Mouse (Mus musculus): Measurements from ENCODE around the gene Des.

The Des gene

DNA sequence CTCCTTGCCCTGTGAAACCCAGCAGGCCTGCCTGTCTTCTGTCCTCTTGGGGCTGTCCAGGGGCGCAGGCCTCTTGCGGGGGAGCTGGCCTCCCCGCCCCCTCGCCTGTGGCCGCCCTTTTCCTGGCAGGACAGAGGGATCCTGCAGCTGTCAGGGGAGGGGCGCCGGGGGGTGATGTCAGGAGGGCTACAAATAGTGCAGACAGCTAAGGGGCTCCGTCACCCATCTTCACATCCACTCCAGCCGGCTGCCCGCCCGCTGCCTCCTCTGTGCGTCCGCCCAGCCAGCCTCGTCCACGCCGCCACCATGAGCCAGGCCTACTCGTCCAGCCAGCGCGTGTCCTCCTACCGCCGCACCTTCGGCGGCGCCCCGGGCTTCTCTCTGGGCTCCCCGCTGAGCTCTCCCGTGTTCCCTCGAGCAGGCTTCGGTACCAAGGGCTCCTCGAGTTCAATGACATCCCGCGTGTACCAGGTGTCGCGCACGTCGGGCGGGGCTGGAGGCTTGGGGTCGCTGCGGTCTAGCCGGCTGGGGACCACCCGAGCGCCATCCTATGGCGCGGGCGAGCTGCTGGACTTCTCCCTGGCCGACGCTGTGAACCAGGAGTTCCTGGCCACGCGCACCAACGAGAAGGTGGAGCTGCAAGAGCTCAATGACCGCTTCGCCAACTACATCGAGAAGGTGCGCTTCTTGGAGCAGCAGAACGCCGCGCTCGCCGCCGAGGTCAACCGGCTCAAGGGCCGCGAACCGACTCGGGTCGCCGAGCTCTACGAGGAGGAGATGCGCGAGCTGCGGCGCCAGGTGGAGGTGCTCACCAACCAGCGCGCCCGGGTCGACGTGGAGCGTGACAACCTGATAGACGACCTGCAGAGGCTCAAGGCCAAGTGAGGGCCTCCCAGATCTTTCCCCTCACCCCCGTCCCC, at the start of gene Des:
Des (plus strand) TSS at position 218 of the 920 bp plus-strand sequence.
- in situ Hi-C loops (cut with MboI, MseI), result no loop called here

DNA sequence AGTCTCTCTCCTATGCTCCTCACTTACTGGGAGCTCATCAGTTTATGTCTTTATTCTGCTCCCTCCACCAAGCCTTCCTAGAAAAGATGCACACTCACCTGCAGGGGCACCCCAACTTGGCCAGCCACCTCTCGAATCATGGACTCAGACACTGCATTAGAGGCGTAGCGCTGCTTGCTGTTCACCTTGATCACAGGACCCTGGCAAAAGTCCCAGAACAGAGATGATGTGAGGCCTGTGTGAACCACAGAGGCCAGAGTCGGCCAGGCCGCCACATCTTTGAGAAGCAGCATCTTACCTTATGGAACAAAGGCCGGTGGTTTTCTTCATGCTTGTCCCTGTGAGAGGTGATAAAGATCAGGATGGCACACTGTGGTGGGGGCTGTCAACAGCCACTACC, 48.4 kb upstream of the Des start:
- in situ Hi-C loops (cut with MboI, MseI), result loop anchor here (5.0 kb wide), 1 partner anchor 189 kb away; no protein-coding TSS in a partner anchor

DNA sequence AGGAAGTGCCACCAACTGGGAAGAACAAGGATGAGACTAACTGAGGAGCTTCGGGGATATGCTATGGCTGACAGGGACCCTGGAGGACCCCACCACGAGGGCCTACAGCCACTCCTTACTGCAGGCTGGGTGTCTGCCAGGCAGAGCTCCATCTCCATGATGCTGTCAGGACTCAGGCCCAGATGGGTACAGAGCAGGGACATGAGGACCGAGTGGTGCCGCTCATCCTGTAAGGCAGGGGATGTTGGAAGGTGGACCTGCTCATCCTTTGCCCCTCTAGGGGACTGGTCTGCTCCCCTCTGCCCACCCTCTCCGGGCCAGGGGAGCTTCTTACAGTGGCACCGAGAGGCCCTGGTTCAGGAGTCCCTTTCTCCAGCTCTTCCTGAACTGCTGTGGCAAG, 45.1 kb upstream of the Des start:
- in situ Hi-C loops (cut with MboI, MseI), result loop anchor here (5.0 kb wide), 1 partner anchor 98 kb away; the partner anchor contains the start of gene Tuba4a

DNA sequence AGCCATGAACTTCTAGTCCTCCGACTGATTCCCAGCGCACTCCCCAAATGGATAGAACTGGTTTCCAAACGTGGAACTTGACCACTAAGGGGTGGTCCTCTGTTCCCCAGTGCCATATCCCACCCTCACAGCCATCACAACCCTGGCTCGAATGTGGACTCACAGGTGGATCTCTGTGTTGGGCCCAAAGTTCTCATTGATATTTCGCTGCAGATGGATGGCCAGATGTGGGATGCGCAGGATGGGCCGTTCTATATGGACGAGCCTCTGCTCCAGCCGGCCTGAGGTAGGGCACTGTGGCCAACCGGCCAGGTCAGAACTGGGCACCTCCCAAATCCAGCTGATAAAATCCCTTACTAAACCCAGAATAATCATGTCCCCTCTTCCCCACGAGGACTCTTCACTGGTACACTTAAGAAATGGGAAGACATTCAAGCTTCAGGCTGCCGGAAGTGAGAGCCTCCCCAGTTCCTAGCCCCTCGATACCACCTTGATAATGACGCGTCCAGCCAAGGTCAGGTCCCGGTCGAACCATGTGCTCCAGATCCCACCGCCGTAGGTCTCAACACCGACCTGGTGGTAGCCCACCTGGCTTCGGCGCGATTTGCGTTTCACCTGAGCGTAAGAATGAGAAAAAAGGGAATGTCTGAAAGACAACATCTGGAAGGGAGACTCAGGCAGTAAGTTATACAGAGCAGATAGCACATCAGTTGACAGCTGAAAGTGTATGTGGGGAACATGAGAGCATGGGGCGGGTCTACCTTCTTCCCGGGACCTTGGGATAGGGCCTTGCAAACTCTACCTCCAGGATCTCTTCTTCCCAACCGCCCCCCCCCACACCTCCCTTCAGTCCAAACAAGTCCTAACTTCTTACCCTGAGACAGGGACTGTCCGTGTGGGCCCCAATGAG, 44.4 kb upstream of the Des start:
- in situ Hi-C loops (cut with MboI, MseI), result loop anchor here (5.0 kb wide), 1 partner anchor 98 kb away; the partner anchor contains the start of gene Tuba4a

DNA sequence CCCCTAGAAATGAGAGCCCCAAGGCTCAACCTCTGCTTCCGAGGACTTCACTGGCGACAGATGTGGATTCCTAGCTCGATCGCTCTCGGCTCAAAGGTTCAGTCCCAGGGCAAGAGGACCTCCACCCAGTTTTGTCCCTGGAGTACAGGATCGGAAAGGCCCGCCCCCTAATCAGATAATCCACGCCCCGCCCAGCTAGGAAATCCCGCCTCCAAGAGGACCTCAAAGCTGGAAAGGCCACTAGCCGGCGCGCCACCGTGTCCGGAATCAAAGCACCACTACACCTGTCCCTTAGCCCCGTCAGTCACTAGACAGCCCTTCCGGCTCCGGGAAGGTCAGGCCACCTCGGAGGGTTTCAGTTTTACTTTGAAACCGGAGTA, 43.3 kb upstream of the Des start:
- in situ Hi-C loops (cut with MboI, MseI), result loop anchor here (5.0 kb wide), 1 partner anchor 100 kb away; the partner anchor contains the start of gene Tuba4a

DNA sequence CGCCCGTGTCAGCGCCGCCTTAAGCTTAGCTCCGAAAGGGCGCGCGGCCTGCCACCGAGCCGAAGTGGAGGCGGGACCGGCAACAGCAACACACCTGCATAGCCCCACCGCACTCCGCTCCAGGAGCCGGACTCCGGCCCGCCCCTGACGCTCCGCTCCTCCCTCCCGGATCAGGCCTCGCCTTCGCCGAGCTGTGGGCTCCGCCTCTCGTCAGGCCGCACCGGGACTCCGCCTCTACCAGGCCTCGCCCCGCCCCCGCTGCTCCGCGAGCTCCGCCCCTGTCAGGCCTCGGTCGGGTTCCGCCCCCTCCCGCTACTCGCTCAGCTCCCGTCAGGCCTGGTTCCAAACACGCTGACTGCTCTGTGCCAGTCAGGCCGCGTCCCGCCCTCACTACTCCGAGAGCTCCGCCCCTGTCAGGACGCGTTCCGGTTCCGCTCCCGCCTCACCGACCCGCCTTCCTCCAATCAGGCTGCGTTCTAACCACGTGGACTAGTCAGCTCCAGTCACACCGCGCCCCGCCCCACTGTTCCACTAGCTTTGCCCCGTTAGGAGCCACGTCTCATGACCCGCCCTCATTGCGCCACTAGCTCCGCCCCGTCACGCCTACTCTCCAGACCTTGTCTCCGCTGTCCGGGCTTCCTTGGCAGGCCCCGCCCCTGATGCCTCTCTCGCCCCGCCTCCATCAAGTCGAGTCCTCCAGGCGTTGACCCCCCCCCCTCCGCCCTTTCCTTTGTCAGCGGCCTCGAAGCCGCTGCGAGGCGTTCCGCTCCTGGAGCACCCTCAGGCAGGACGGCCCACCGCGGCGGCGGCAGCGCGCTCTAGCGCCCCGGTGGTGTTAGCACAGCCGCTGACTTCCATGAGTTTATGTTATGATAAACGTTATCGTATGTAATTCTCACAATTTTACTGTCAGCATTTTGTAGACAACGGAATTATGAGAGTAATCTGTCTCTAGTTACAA, 42.6 kb upstream of the Des start, which contains the start of gene Dnpep:
Dnpep (minus strand) TSS at position 750 of the 961 bp plus-strand sequence.
- in situ Hi-C loops (cut with MboI, MseI), result loop anchor here (5.0 kb wide), 1 partner anchor 100 kb away; the partner anchor contains the start of gene Tuba4a

DNA sequence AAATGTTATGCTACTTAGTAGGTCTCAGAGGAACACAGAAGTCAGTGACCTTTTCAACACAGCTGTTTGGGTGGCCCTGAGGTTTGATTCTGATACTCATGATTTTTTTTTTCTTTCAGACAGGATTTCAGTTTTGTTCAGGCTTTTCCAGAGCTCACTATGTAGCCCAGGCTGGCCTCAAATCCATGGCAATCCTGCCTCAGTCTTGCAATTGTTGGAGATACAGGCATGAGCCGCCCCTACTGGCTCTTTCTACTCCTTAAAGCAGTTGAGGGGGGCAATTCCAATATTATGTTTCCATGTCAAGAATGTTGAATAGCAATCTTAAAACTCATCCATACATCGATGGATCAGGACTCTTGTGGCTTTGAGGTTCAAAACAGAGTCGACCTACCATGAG, 41.8 kb upstream of the Des start:
- in situ Hi-C loops (cut with MboI, MseI), result loop anchor here (5.0 kb wide), 1 partner anchor 101 kb away; the partner anchor contains the start of gene Tuba4a

DNA sequence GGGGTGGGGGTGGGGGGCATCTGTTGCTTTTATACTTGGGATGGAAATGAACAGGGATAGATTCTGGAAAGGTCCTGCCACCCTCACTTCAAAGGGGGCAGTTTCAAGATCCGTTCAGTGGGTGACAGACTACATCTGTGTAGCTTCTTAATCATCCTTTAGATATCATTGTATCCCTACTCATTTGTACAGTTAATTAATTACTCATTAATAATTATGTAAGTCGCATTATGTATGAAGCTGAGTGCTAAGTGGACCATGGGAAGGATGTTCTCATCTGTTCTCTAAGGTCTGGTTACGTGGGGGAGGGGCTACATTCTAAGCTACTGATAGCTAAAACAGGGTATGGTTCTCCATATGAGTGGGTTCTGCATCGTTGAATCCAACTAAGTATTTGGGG, 41.4 kb upstream of the Des start:
- in situ Hi-C loops (cut with MboI, MseI), result loop anchor here (5.0 kb wide), 1 partner anchor 101 kb away; the partner anchor contains the start of gene Tuba4a

DNA sequence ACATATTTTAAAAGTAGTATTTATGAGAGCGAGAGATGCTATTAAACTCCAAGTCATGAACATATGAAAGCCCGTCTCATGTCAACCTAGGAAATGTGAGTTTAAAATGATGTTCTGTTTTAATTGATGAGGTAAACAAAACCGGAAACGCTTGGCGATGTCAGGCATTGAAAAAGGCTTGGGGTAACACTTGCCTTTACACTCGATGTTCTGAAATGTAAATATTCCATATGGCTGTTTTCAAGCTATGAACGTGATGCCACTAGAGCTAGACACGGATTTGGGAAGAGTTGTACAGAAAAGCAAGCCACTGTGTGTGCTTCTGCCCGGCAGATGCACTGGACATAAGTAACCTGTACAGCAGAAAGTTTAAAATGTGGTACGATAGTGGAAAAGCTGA, 41.0 kb upstream of the Des start:
- in situ Hi-C loops (cut with MboI, MseI), result loop anchor here (5.0 kb wide), 1 partner anchor 102 kb away; the partner anchor contains the start of gene Tuba4a

DNA sequence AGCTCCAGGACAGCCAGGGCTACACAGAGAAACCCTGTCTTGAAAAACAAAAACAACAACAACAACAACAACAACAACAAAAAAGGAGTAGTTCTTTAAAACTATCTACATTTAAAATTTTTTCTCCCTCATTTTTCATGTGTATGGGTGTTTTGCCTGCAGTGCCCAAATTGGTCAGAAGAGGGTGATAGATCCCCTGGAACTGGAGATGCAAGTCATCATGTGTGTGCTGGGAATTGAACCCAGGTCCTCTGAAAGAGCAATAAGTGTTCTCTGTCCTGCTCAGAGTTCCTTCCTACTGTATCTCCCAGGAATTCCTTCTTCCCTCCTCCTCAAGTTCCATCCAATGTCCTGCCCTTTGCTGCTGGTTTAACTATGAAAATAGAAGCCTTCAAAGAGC, 32.7 kb upstream of the Des start:
- in situ Hi-C loops (cut with MboI, MseI), result no loop called here

DNA sequence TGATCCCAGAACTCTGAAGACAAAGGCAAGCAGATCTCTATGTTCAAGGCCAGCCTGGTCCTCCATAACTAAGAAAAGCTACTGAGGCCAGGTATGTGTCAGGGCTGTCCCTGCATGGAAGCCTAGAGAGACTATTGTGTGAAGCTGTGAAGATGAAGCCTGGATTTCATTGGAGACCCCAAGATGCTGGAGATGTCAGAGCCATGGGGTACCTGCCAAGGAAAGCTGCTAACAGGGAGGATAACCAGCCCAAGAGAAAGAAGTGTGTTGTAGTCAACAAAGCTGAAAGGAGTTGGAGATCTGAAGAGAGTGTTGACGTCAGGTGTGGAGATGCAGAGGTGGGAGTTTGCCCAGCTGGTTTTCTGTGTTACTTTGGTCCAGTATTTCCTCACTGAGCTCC, 28.9 kb upstream of the Des start:
- in situ Hi-C loops (cut with MboI, MseI), result no loop called here

DNA sequence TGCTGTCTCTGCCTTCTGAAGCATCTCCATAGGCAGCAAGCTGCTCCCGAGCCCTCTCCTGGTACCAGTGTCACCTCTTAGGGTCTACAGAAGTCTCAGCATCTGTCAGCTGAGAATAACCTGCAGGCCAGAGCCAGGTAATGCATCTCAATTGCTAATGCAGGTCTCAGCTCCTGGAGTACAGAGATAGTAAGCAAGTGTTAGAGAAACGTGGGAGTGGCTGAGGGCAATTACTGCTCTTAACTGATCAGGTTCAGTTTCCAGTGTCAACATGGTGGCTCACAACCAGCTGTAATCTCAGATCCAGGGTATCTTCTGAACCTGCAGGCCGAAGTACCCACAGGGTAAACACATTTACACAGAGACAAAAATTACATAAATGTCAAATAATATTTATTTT, 23.7 kb upstream of the Des start:
- in situ Hi-C loops (cut with MboI, MseI), result loop anchor here (5.0 kb wide), 1 partner anchor 126 kb away; no protein-coding TSS in a partner anchor

DNA sequence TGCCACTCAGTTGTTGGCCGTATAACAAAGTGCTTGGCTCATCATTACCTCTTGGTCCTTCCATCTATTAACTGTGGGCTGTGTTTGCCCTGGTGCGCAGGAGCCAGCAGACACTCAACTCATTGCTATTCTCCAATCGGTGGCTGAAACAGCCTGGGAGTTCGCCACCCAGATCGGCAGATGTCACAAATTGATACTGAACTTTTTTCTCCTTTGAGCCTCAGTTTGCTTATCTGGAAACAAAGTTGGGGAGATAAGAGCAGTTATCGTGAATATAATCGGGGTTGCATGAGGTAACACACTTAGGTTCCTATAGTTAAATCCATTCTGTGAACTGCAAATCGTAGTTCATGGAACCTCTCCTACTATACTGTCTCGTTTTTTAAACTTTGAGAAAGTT, 23.0 kb upstream of the Des start:
- in situ Hi-C loops (cut with MboI, MseI), result loop anchor here (5.0 kb wide), 1 partner anchor 125 kb away; no protein-coding TSS in a partner anchor

DNA sequence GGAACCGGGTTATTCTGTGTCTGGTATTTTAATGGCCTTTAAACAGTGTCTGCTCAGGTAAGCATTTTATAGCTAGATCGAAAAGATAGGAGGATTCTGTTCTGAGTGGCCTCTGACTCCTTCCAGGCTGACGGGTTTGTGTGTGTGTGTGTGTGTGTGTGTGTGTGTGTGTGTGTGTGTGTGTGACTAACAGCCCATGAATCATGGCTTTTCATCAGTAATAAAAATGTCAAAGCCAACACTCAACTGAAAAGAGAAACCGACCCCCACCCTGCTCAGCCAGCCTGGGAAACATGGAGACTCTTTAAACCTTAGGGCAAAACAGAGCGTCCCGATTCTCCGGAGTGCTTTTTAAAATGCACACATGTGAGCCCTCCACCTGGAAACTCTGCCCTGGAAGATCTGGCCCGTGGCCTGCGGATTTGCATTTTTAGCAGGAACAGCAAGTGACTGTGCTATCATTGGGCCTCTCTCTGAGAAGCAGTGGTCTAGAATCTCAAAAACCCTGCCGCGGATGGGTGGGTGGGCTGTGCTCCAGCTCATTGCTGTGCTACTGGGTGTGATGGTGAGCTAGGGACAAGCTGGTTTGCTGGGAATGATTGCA, 21.9 kb upstream of the Des start:
- in situ Hi-C loops (cut with MboI, MseI), result loop anchor here (5.0 kb wide), 1 partner anchor 124 kb away; no protein-coding TSS in a partner anchor

DNA sequence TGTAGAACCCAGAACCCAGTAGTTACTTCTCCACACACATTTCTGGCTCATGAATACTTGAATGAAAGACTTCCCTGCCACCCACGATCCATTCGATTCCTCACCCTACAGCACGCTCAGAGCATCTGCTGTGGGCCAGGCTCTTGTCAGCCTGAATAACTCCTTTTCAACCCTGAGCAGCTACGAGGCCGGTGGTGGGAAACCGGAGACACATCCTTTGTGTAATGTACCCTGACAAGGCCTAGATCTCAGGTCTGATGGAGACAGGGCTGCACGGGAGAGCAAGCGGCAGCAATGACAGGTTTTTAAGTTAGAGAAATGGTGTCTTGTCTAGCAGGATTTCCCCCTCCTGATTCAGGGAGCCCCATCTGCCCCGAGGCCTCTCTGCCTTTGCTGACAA, 20.8 kb upstream of the Des start:
- in situ Hi-C loops (cut with MboI, MseI), result loop anchor here (5.0 kb wide), 1 partner anchor 123 kb away; no protein-coding TSS in a partner anchor

DNA sequence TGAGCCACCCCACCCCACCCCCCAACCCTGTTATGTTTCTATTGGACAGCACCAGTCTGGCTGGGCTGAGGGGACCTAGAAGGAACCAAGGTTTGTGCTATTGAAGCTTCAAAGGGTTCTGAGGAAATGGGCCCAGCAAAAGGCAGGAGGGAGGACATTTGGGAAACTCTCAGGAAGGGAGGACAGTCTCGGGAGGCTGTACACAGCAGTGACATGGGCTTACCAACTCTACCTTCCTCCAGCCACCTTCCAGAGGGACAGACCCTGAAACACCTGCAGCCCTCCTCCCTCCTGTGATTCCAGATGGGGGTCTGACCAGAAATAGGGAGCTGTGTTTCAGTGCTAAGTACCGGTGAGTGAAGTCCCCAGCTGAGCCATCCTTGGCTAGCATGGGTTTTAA, 19.6 kb upstream of the Des start:
- in situ Hi-C loops (cut with MboI, MseI), result no loop called here

DNA sequence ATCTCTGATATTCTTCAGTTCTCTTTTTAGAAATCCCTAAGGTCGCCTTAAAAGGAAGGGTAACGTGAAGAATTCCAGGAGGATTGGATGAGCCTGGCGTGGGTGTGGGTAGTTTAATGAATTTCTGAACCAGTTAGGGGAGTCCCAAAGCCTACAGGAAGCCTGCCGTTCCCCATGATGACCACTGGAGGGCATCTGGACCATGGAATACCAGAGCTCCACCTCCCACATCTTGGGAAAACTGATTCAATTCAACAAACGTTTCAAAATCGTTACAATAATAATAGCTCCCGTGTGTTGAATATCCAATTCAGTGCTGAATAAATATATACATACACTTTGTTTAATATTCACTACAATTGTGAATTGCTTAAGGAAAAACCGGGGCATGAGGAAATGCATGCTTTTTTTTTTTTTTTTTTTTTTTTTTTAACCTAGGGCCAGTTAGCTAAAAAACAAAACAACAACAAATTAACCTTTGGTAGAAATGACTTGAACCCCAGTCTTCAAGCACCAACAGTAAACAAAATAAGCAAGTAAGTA, 17.2 kb upstream of the Des start:
- in situ Hi-C loops (cut with MboI, MseI), result no loop called here

DNA sequence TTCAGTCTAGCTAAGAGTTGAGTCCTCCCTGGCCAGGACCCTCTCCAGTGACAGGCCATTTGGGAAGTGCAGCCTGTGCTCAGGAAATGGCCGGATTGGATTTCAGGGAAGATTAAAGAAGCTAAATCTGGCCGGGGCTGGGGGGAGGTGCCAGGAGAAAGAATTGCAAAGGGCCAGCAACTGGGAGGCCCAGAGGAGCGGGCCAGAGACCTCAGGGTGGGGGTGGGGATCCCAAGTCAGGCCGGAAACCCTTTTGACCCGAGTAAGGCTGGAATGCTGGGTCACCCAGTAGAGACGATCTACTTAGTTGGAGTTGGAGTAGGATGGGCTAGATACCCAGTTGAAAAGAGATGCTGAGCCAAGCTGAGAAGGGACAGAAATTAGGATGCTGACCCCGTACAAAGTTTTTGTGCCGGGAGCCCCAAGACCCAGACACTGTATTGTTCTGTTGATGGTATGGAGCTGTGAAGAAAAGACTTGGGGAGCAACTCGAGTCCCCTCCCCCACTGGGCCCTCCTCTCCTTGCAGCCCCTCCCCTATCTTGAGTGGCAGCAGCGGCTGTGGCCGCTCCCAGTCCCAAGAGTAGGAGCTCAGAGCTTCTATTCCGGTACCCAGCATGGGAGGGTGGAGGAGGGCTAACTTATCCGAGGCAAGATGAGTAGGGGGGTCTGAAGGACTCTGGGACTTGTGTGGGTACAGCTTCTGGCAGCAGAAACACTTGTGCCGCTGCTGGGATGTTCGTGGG, 15.7 kb upstream of the Des start:
- in situ Hi-C loops (cut with MboI, MseI), result no loop called here
